Comparison of ENCODE assay signal across 21 mouse cellular contexts in the genomic region with DNA sequence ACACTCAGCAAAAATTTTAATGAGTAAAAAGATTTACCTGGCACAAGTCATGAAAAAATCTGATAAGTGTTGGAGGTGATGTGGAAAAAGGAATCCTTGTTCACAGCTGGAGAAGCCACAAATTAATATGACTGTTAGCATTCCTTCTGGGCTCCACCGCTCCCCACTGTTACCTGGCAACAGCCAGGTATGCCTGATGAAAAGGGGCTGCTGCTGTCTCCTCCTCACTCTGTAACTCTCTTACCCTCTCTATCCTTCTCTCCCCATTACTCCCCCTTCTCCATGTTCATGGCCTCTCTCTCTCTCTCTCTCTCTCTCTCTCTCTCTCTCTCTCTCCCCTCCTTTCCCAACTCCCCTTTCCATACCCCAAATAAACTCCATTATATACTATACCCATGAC.
"Had no signal": no experiment of that assay in that cellular context is flagged by ENCODE, and none has a peak within 500 bp of the region (broad histone marks: within the 10 kb centered on the region; RNA-seq: fewer than 3 reads in every experiment).

No protein-coding gene starts in this region.

- H3K4me1 ChIP-seq: limb, embryonic 12.5 days; limb, embryonic 15.5 days; neural tube, embryonic 12.5 days; neural tube, embryonic 15.5 days had no signal

- H3K36me3 ChIP-seq: limb, embryonic 12.5 days; limb, embryonic 15.5 days; neural tube, embryonic 12.5 days; neural tube, embryonic 15.5 days had no signal

- ATAC-seq: liver, postnatal 0 days; lung, postnatal 0 days had no signal

- DNase-seq: kidney, adult 9 months; kidney, postnatal 14 days; kidney, postnatal 4 days; left cerebral cortex, postnatal 4 days; liver, postnatal 0 days; lung, embryonic 14.5 days; right cerebral cortex, adult 18-20 months; right cerebral cortex, postnatal 14 days; right cerebral cortex, postnatal 4 days; thymus, adult 2 months; thymus, postnatal 14 days; thymus, postnatal 4 days had no signal

- H3K4me3 ChIP-seq: limb, embryonic 12.5 days; limb, embryonic 15.5 days; neural tube, embryonic 12.5 days; neural tube, embryonic 15.5 days had no signal

- H3K27ac ChIP-seq: limb, embryonic 12.5 days; limb, embryonic 15.5 days; liver, embryonic 14.5 days; macrophage; neural tube, embryonic 12.5 days; neural tube, embryonic 15.5 days; stomach, postnatal 0 days had no signal

- H3K9ac ChIP-seq: limb, embryonic 12.5 days; limb, embryonic 15.5 days; liver, embryonic 14.5 days; liver, postnatal 0 days; lung, embryonic 14.5 days; neural tube, embryonic 12.5 days; neural tube, embryonic 15.5 days had no signal

- H3K4me2 ChIP-seq: limb, embryonic 12.5 days; limb, embryonic 15.5 days; liver, embryonic 11.5 days; lung, embryonic 14.5 days; neural tube, embryonic 12.5 days; neural tube, embryonic 15.5 days had no signal

- H3K9me3 ChIP-seq: limb, embryonic 12.5 days; limb, embryonic 15.5 days; neural tube, embryonic 12.5 days; neural tube, embryonic 15.5 days had no signal

- H3K27me3 ChIP-seq: limb, embryonic 12.5 days; limb, embryonic 15.5 days; neural tube, embryonic 12.5 days; neural tube, embryonic 15.5 days had no signal
